Mouse (Mus musculus): Measurements from ENCODE around the gene Hivep3.

- TF ChIP-seq CTCF (IDR thresholded peaks at IDR 0.05; ENCODE audit: low read depth) (no peak), EP300 (optimal IDR thresholded peaks at IDR 0.05) (no peak)
Observed at GRCm38 (mm10) chr4:119815133-119815792, 81.7 kb downstream of the Hivep3 start.
